Mouse (Mus musculus): ENCODE results near the gene Fbxo31.
"Not testable (repeated sequence)": the region's sequence is repeated elsewhere in the genome, so short reads cannot be mapped to it uniquely, and the experiment has no call there.

The Fbxo31 gene

DNA sequence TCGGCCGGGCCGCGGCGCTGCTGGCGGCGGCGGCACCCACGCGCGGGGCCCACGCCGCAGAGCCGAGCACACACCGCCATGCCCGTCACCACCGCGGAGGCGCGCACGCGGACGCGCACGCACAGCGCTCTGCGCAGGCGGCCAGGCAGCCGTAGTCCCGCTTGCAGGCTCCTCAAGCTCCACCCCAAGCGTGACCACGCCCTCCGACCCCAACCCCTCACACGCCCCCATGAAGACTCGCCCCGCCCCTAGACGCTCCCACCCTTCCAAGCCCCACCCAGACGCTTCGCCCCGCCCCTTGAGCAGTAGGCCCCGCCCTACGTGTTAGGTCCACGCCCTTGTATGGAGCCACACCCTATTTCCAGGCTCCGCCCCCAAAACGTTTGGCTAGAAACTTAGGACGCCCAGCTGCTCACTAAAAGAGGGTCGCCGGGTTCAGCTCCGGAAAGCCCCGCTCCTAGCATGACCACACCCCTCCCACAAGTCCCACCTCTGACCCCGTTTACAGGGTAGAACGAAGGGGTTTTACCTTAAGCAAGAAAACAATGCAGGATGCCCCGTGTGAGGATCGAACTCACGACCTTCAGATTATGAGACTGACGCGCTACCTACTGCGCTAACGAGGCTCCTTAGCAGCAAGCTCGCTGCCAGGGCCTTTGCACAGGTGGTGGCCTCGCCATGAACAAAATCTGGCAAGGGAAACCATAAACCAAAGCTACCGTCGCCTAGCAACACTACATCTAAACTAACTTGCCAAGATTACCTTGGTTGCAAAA, at the start of gene Fbxo31:
TSS of gene Fbxo31 (minus strand) at position 131 of the 776 bp plus-strand sequence.
- peak; percentile 92 for DNase-seq (ENCODE audit: low read depth, low spot score)

DNA sequence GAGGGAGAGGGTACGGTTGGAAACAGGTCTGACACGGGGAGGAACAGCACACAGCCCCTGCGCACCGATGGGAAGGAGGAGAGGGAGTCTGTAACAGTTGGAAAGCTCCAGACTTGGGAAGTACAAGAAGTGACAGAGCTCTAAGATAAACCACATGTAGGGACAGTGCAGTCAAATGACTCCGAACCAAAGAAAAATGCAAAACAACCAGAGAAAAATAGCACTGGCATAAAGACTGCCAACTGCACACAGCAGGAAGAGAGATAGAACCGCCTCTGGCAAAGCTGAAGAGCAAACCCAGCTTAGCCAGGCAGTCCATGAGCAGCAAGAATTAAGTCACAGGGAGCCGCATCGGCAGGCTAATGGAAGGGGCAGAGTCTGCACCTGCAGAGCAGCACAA, 44.4 kb upstream of the Fbxo31 start:
- DNase-seq (ENCODE audit: low read depth, low spot score): no peak

DNA sequence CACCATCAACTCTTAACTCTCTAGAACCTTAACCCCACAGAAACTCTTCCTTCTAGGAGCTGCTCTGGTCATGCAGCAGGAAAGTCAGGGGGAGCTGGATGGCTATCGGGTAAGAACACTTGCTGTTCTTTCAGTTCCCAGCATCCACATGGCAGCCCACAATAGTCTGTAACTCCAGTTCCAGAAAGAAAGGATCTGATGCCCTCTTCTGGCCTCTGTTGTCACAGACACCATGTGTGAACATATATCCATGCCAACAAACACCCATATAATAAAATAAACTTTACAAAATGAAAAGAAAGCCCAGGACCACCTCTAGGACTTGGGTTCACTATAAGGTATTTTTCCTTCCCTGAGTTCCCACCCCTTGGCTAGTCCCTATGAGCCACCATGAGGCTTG, 43.3 kb upstream of the Fbxo31 start:
- no peak for DNase-seq (ENCODE audit: low read depth, low spot score)

DNA sequence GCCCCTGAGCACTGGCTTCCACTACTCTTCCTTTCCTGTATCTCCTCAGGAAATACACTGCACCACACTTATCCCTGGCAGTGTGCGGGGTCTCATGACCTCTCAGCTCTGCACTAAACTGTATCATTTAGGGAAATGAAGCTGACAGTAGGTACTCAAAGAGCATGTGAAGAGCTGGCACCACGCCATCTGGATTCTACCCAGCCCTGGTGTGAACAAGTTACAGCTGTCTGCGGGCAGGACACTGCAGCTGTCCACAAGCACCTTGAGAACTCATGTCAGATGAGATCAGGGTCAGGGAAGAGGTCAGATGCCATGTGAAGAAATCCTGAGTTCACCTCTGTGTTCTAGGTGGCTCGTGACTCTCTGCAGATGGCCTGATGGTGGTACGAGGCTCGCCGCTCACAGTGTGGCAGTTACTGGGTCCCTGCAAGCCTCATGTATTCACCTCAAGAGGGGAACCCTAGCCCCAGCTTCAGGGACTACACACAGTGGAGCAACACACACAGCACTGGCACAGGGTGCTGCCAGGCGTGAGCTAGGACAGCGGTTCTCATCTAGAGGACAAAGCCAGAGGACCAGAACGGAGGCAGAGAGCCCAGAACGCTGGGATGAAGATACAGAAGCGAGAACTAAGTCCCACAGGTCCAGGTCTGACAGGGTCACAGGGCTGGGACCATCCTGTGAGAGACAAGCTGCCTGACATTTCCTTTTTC, 42.4 kb upstream of the Fbxo31 start:
- no peak for DNase-seq (ENCODE audit: low read depth, low spot score)

DNA sequence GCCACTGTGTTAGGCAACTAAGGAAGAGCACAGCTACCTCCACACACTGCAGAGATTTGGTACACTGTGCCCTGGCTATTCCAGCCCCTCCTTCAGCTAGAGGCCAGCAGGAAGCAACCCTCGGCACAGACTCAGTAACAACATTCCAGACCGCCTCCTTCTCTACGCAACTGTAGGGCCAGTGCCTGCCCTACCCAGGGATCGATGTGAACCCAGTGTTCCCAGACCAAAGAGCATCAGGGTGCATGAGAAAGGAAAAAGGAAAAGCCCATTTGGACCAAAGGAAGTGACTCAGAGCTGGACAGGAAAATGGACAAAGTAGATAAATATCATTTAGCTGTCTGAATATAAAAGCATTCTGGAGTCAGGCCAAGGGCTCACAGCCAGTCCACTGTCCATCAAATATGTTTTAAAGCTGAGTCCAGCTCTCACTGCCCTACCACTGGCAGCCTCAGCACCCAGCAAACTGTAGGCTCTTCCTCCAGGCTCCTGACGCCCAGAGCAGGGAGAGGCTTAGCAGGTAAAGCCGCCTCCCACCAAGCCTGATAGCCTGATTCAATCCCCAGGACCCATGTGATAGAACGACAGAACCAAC, 40.9 kb upstream of the Fbxo31 start:
- DNase-seq (ENCODE audit: low read depth, low spot score): no peak

DNA sequence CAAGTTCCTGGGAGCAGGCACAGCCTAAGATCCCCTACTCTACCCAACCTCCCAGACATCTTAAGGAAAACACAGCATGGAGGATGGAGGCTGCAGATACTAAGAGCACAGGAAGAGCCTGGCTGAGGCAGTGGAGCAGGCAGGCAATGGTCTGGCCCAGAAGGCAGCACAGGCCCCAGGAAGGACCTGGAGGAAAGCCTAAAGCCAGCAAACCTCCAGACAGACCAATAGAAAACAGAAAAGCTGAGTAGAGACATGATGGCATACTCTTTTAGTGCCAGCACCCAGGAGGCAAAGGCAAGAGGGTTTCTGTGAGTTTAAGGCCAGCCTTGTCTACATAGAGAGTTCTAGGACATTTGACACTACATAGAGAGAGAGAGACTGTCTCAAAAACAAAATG, 34.8 kb upstream of the Fbxo31 start:
- no peak for DNase-seq (ENCODE audit: low read depth, low spot score)

DNA sequence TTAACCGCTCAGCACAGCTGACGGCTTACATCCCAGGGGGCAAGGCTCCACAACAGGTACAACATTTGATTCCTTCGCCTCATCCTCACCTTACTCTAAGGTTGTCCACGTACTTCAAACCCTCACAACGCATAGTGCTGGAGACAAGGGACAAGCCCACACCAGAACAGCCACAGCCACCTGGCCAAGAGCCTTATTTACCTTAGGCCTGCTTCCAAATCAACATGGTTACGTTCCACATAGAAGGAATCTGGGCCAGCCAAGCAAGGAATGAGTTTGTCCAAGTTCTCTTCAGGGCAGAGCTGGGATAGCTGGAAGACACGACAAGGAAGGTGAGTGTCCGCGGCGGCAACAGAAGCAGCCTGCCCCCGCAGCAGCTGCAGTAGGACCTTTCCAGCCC, 31.3 kb upstream of the Fbxo31 start:
- DNase-seq (ENCODE audit: low read depth, low spot score): no peak

DNA sequence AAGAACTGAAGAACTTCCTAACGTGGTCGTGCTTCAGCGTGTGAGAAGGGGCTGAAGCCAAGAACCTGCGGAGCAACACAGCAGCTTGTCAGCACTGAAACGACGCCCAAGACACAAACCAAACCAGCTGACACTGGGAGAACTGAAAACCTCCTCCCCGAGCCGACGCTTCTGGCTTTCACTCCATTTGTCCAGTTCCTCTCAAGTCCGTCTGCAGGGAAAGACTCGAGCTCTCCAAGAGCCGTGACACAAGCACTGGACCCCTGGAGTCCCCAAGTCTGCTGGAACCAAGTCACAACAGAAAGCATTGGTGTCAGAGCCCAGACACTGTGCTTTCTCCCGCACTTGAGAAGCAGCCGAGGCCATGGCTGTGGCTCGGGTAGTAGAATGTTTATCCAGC, 30.6 kb upstream of the Fbxo31 start:
- no peak for DNase-seq (ENCODE audit: low read depth, low spot score)

DNA sequence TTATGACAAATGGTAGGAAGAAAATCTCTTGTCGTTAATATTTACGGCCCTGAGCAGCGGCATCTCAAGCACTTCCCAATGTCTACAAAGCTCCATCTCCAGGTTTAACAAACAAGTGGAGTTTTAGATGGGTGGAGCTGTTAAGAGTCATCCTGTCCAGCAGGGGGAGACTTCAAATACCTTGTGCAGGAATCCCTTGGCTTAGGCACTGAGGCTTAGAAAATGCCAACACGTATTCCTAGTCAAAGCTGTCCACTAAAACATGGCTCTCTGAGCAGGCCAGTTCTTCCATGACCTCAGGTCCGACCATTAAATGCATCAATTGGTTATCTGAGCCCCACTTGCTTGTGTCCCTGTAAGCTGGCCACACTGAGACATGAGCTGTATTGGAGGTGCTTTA, 29.1 kb upstream of the Fbxo31 start:
- no peak for DNase-seq (ENCODE audit: low read depth, low spot score)

DNA sequence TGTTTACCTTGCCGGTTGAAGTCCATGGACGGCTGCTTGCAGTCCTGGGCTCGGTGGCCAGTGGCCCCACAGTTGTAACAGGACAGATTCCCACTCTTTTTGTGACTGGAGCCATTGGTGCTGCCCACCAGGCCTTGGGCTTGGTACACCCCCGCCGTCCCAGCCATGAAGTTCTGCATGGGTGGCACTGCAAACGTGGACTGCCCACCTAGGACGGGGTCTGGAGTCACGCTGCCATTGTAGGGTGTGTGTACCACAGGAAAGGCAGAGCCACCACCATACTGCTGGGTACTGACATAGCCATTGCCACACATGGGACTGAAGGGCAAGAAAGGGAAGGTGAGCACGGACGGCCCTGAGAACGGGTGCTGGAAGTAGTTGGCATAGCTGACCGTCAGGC, 25.2 kb upstream of the Fbxo31 start:
- no peak for DNase-seq (ENCODE audit: low read depth, low spot score)

DNA sequence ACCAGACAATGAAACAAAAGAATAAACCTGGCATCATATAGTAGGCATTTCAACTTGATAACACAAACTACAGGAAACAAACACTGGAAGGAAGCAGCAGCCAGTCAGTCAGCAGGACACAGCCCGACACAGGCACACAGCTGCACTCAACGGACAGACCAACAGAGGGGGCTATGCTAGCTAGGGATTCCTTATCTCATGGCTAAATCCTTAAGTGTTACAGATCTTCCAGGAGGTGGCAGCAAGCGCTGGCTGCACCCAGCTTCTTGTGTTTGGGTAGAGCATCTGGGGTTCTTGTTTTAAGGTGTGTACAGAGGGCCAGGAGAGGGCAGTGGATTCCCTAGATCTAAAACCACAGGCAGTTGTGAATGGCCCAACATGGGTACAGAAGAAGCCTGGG, 24.3 kb upstream of the Fbxo31 start:
- DNase-seq (ENCODE audit: low read depth, low spot score): peak; percentile 64

DNA sequence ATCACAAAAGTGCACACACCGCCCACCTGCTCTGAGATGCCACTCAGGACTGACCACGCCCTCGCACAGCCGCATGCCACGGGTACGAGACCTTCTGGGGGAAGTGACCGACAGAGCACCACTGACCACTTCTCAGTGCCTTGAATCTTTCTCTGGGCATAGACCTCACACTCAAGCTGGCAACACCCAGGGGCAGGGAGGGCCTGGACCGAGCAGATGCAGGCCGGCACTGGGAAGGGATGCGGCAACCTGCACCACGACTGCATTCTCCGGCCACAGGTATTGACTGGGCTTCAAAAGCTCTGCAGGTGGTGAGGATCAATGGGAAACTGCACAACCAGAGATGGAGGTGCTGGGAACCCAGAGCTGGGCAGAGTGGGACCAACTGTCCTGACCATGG, 23.8 kb upstream of the Fbxo31 start:
- no peak for DNase-seq (ENCODE audit: low read depth, low spot score)

DNA sequence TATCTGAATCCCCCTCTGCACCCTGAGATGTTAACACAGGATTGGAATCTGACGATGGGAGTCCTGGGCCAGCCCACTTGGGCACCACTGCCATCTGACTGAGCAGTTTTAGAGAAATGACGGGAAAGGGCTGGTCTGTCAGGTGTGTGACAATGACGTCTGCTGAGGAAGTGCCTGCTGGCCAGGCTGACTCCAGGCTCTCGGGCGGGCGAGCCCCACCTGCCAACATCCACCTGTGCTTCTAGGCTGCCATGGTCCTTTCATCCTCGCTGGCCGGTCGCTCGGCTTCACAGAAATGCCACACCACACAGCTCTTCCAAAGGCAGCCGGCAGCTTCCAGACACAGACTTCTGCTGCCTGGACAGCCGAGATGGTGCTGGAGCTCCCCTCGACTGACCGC, 21.2 kb upstream of the Fbxo31 start:
- DNase-seq (ENCODE audit: low read depth, low spot score): no peak

DNA sequence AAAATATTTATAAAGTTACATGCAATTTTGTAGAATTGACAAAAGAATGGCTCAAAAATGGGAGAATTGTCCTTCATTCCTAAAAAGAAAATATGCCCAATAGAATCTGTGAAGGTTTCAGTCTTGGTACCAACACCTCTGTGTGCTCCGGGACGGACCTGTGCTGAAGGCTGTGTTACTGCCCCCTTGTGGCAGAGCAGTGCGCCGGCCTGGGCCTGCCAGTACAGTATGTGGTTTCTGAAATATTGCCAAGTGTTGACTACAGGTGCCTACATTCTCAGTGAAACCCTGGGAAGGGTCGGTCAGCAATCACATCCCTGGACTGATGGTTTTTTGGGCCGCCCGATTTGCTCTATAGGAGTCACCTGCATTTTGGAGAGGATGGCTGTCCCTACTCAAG, 20.3 kb upstream of the Fbxo31 start:
- peak; percentile 50 for DNase-seq (ENCODE audit: low read depth, low spot score)

DNA sequence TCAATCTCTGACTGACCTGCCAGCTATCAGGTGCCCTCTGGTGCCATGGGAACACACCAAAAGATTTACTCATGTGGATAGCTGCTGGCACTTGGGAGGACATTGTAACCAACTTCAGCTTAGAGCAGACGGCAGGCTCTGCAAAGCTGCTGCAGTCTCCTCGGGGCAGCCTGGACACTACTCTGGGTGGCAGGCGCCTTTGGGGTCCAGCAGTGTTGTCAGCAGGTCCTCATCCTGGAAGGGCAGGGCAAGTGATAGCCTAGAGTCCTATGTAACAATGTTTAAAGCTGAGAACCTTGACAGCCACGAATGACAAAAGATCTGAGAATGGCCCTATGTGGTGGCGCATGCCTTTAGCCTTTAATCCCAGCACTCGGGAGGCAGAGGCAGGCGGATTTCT, 19.6 kb upstream of the Fbxo31 start:
- DNase-seq (ENCODE audit: low read depth, low spot score): no peak

DNA sequence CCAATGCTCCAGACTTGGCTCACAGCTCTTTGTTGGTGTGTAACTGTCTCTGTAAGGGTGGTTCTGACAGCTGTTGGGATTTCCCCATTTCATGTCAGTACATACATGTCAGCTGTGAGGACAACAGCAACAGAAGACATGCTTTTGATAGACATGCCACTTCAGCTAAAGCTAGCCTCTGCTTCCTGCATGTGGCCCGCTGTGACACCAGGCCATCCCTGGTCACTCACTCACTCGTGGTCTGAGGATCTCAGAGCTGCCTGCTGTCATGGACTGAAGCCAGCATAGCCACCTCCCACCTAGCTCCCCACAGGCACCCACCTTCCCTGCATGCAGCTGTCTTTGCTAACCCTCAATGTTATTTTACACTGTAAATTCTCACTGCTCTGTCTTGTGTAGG, 18.9 kb upstream of the Fbxo31 start:
- DNase-seq (ENCODE audit: low read depth, low spot score): not testable (repeated sequence)

DNA sequence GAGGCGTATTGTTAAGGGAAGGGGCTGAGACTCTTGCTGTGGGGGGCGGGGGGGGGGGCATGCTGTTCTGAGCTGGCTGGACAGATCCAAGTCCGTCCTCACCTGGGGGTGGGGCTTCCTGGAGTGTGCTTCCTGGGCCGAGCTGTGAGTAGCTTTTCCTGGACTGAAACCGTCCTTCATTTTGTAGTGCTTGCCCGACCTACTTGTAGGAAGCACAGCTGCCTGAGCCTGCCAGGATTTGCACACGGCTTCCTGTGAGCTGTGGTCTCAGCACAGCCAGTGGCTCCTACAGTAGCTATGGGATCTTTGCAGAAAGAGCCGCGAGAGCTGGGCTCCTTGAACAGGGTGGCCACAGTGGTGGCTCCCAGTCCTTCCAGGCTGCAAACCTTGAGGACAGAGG, 15.4 kb upstream of the Fbxo31 start:
- DNase-seq (ENCODE audit: low read depth, low spot score): no peak

DNA sequence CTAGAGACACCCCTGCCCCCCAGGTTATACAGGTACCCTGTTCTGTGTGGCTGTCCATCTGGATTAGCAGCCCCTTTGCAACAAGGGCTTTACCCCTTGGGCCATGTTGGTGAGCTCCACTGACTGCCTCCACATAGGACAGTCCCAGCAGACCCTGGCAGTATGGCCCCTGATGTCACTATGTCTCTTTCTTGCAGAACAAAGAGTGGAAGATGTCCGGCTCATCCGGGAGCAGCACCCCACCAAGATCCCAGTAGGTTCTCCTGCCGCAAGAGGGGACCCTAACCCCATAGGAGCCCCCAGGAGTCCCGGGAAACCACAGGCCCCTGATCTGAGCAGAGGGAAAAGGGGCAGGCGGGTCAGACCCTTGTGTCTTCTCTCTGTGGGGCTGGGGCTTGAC, 14.7 kb upstream of the Fbxo31 start:
- no peak for DNase-seq (ENCODE audit: low read depth, low spot score)

DNA sequence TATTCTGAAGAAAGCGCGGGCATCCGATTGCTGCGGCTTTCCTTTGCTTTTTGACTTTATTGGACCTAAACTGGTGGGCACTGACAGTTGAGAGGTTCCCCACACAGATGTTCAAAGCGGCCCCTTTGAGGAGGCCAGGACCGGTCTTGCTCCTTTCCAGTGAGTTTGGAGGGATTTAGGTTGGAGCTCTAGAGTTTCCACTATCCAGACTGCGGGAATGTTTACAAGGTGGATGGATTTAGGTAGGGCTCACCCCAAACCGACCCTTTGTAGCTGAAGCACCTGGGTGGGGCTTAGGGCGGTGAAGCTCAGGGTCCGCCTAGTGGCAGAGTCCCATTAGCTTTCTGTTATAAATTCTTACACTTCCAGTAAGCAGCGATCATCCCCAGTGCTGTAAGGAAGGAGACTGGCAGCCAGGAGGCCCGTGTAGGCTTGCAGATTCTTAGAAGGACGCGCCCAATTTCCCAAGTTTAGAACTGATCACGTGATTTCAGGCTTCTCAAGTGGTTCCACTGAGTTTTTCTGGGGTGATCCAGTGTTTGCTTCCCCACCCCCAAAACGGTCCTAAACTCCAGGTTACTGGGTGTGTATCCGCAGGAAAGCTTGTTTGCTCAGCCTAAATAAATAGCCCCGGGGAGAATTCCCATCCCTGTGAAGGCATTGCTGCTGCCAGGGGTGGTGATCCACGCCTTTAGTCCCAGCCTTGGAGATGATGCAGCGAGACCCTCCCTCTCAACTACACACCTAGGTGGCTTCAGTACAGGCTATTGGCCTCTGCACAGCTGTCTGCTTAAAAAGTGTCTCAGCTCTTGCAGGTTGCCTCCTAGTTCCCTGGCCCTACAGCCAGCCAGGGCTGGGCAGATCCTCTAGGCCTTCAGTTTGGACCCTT, 12.8 kb upstream of the Fbxo31 start:
- no peak for DNase-seq (ENCODE audit: low read depth, low spot score)

DNA sequence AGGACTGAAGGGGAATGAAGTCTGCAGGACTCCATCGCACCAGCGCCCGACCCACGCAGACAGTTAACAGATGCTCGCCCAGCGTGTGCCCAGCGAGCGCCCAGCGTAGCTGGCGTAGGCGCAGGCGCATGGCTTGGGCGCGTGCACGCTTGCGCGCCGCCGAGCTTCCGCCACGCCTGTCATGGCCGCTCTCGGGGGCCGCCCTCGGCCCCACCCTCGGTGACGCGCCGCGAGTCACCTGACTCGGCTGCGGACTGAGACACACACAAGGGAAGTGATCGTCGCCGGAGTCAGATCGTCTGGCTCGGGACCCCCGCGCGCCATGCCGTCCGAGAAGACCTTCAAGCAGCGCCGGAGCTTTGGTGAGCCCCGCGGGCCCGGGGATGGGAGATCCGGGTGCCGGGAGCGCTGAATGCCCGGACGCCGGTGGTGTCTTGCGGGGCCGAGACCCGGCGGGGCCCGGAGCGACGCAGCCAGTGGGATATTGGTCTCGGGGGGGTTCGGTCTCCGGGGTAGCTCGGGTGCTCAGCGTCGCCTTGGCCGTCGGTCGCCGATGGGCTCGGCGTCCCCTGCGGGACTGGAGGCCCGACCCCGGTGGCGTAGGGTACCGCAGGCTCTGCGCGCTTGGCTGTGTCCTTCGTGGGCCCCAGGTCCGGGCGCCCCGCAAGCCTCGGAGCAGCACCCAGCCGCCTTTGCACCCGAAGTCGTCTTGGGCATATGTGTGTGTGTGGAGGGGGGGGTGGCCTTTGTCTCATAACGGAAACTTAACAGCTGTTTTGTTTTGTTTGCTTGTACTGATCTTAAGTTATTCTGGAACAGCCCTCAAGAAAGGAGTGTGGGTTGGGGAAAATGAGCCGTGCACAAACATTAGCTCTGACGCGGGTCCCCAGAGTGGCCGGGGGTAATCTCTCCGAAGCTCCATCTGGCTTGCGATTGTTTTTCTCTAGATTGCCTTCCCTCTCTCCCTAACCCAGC, 11.9 kb upstream of the Fbxo31 start, which contains the start of gene Map1lc3b:
TSS of gene Map1lc3b (plus strand) at position 159 of the 975 bp plus-strand sequence.
- DNase-seq (ENCODE audit: low read depth, low spot score): peak; percentile 92
